Comparison of ENCODE assay signal across 13 mouse cellular contexts in genomic region chr15:101627884-101628283, GRCm38 (mm10). TPM values are rescaled to one million over a fixed set of nuclear protein-coding genes. Genes with fewer than 3 reads are reported as not detected.
"Had no signal": no experiment of that assay in that cellular context is flagged by ENCODE, and none has a peak within 500 bp of the region (broad histone marks: within the 10 kb centered on the region; RNA-seq: fewer than 3 reads in every experiment).

Gm5414 (minus strand) TSS chr15:101628188.

- DNase-seq: retina, postnatal 1 day; right cerebral cortex, adult 18-20 months; right cerebral cortex, postnatal 14 days; right cerebral cortex, postnatal 25 days; right cerebral cortex, postnatal 4 days; spleen, adult 18-20 months; thymus, adult 18-20 months; thymus, adult 2 months; thymus, postnatal 14 days; thymus, postnatal 25 days; thymus, postnatal 36 days; thymus, postnatal 4 days had no signal

RNA-seq across cellular contexts. Expression of gene Gm5414, which starts in this region (rescaled TPM):
- total RNA-seq: neutrophil, adult 5-6 weeks had no signal
